In the genomic region with DNA sequence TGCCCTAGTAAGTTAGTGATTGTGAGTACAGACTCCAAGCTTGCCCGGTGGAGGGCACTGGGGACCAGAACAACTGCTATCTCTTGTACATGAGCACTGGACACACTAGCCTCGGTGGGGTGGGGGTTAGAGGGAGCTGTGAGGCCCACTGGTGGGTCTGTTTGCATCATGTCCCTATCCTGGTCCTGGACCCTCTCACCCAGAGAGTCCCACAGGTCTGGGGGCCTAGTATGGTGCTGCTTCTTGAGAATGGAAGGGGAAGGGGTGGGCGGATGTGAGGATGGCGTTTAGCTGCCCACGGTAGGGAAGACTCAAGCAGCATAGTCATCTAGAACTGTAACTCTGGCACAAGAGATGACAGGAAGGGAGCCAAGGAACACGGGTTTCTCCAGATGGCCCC, we compare ENCODE assay signal across 30 mouse cellular contexts. TPM values are rescaled to one million over a fixed set of nuclear protein-coding genes. Genes with fewer than 3 reads are reported as not detected.
"Had no signal": no experiment of that assay in that cellular context is flagged by ENCODE, and none has a peak within 500 bp of the region (broad histone marks: within the 10 kb centered on the region; RNA-seq: fewer than 3 reads in every experiment).

No protein-coding gene starts in this region.

- H3K4me2 ChIP-seq: heart, embryonic 13.5 days; heart, embryonic 15.5 days; hindbrain, embryonic 13.5 days; hindbrain, embryonic 15.5 days; kidney, embryonic 15.5 days; limb, embryonic 13.5 days; limb, embryonic 15.5 days; liver, embryonic 11.5 days had no signal

- H3K27me3 ChIP-seq: heart, embryonic 15.5 days; hindbrain, embryonic 13.5 days; hindbrain, embryonic 15.5 days; kidney, embryonic 15.5 days; limb, embryonic 13.5 days; limb, embryonic 15.5 days had no signal

- ATAC-seq: intestine, embryonic 16.5 days had no signal

- H3K27ac ChIP-seq: heart, embryonic 10.5 days; heart, embryonic 13.5 days; heart, embryonic 15.5 days; hindbrain, embryonic 13.5 days; hindbrain, embryonic 15.5 days; hindbrain, postnatal 0 days; kidney, embryonic 15.5 days; kidney, postnatal 0 days; limb, embryonic 13.5 days; limb, embryonic 15.5 days had no signal

- H3K9ac ChIP-seq: heart, embryonic 13.5 days; heart, embryonic 15.5 days; hindbrain, embryonic 13.5 days; hindbrain, embryonic 15.5 days; kidney, embryonic 15.5 days; limb, embryonic 13.5 days; limb, embryonic 15.5 days had no signal

- H3K36me3 ChIP-seq: heart, embryonic 15.5 days had no signal

- DNase-seq: gastrocnemius, postnatal 14 days; gastrocnemius, postnatal 36 days; heart, adult 18-20 months; heart, postnatal 14 days; heart, postnatal 36 days; kidney, adult 11 months; kidney, adult 2 months; kidney, adult 9 months; kidney, postnatal 14 days; kidney, postnatal 36 days; layer of hippocampus, adult 9-11 months; layer of hippocampus, postnatal 36 days; left cerebral cortex, postnatal 4 days had no signal

- H3K4me3 ChIP-seq: heart, embryonic 10.5 days; heart, embryonic 13.5 days; heart, embryonic 15.5 days; hindbrain, embryonic 13.5 days; hindbrain, embryonic 15.5 days; kidney, embryonic 15.5 days; limb, embryonic 13.5 days; limb, embryonic 15.5 days had no signal

- H3K9me3 ChIP-seq: heart, embryonic 10.5 days; heart, embryonic 13.5 days; heart, embryonic 15.5 days; hindbrain, embryonic 13.5 days; hindbrain, embryonic 15.5 days; kidney, embryonic 15.5 days; limb, embryonic 13.5 days; limb, embryonic 15.5 days had no signal

RNA-seq across cellular contexts. Expression of a gene that starts 32.4 kb away (rescaled TPM):
- polyA plus RNA-seq: heart, embryonic 10.5 days; heart, embryonic 13.5 days; heart, embryonic 15.5 days; heart, postnatal 0 days; hindbrain, embryonic 11.5 days; hindbrain, embryonic 13.5 days; hindbrain, embryonic 15.5 days; hindbrain, postnatal 0 days; intestine, embryonic 14.5 days; intestine, embryonic 16.5 days; kidney, embryonic 15.5 days; kidney, postnatal 0 days; large intestine, adult 2 months; limb, embryonic 11.5 days; limb, embryonic 13.5 days; limb, embryonic 15.5 days; liver, embryonic 11.5 days had no signal
